ENCODE assay signal across 8 mouse cellular contexts in genomic region chr19:32739686-32740085, GRCm38 (mm10). TPM values are rescaled to one million over a fixed set of nuclear protein-coding genes. Genes with fewer than 3 reads are reported as not detected.
DNase-seq lines count a peak whose midpoint lies in the region; ATAC-seq and TF ChIP-seq lines count a peak whose summit lies in the region.

TSS of gene Atad1 (minus strand) at chr19:32739786.

- no peak within 1 kb of the TSS for H3K27ac ChIP-seq in cortical plate, adult 2 months (ENCODE audit: insufficient read depth, low read length)
- H3K27ac ChIP-seq in heart, embryonic 11.5 days (ENCODE audit: low read depth, low read length) = no peak within 1 kb of the TSS

- no peak within 1 kb of the TSS for H3K4me2 ChIP-seq in heart, embryonic 11.5 days

- no peak for DNase-seq in left cerebral cortex, adult 18-20 months (ENCODE audit: low spot score in 2 of 2)
- DNase-seq in left cerebral cortex, adult 9 months (ENCODE audit: low spot score in 2 of 2) = no peak
- DNase-seq in layer of hippocampus, postnatal 36 days = no peak
- no peak for DNase-seq in thymus, postnatal 36 days
- DNase-seq in kidney, postnatal 36 days = no peak

- H3K4me3 ChIP-seq in cortical plate, adult 2 months (ENCODE audit: insufficient read depth, low read length) = no peak within 1 kb of the TSS
- H3K4me3 ChIP-seq in heart, embryonic 11.5 days (ENCODE audit: low read depth, low read length) = no peak within 1 kb of the TSS

- TF ChIP-seq CTCF in cortical plate, adult 2 months (IDR thresholded peaks at IDR 0.05; ENCODE audit: extremely low read depth, insufficient read depth, low read length) = no peak

- no peaks in the 10 kb centered on the region for H3K27me3 ChIP-seq in heart, embryonic 11.5 days (ENCODE audit: control insufficient read depth, insufficient read depth, low read length)

- H3K9me3 ChIP-seq in heart, embryonic 11.5 days (replicated peaks; ENCODE audit: control insufficient read depth, low read length) = no peaks in the 10 kb centered on the region

- H3K4me1 ChIP-seq in cortical plate, adult 2 months (ENCODE audit: control insufficient read depth, insufficient read depth, low read length) = no peaks in the 10 kb centered on the region
- H3K4me1 ChIP-seq in heart, embryonic 11.5 days (ENCODE audit: control insufficient read depth, insufficient read depth, low read length) = no peaks in the 10 kb centered on the region

- WGBS in heart, embryonic 11.5 days (ENCODE audit: insufficient replicate concordance) = 78% methylated on average over 4 of the region's 4 CpGs

- H3K36me3 ChIP-seq in heart, embryonic 11.5 days (ENCODE audit: control insufficient read depth, insufficient read depth, low read length) = no peaks in the 10 kb centered on the region

- ATAC-seq in heart, embryonic 11.5 days (replicated peaks; ENCODE audit: insufficient number of reproducible peaks, low FRiP score, low TSS enrichment) = no peak
- no peak for ATAC-seq in monocyte, adult 5-6 weeks (replicated peaks; ENCODE audit: insufficient number of reproducible peaks, low FRiP score, low TSS enrichment, poor library complexity, severe bottlenecking)

- TF ChIP-seq POLR2A in cortical plate, adult 2 months (IDR thresholded peaks at IDR 0.05; ENCODE audit: extremely low read depth, insufficient read depth, low read length) = no peak

- H3K9ac ChIP-seq in heart, embryonic 11.5 days (ENCODE audit: low read depth, low read length) = no peak within 1 kb of the TSS

RNA-seq across cellular contexts. Expression of gene Atad1, which starts in this region (rescaled TPM):
- total RNA-seq in left cerebral cortex, adult 18-20 months (2021) = 10 to 100 TPM; 88.3 to 98.0 TPM
- polyA plus RNA-seq in cortical plate, adult 2 months (2012; rRNA removed) = 69.5 and 71.0 TPM in 2 replicates
- 60.1 and 65.8 TPM in 2 replicates for polyA plus RNA-seq in heart, embryonic 11.5 days (2014; fragmentation: Nextera tagmentation; extraction: Ambion mirVana)
- total RNA-seq in layer of hippocampus, postnatal 36 days (2021) = 100 to 1,000 TPM in 1 of 2 experiments, 10 to 100 TPM in 1; 96.8 to 101 TPM
- total RNA-seq in monocyte, adult 5-6 weeks (2017) = 49.5 to 79.0 TPM (median 56.9 TPM) in 3 replicates
